Mouse (Mus musculus) liver, postnatal 0 days (tissue): Measurements from ENCODE around the gene Snupn. TPM values are rescaled to one million over a fixed set of nuclear protein-coding genes. Genes with fewer than 3 reads are reported as not detected.

ENCODE experiments used
- ATAC-seq: fragments of 200-750 bp; cut with Nextera tagmentation; 2 replicates; pipeline ENCODE4 v1.8.0; 2017; ENCODE audit warnings: mild to moderate bottlenecking, moderate library complexity
- DNase-seq: peaks from one replicate; pipeline ENCODE4 v3.0.0-alpha.2; 2016
- H3K27ac ChIP-seq: fragments of 300-500 bp; sonication (generic); 2 replicates; pipeline ENCODE4 v1.5.1; 2014; ENCODE audit warnings: antibody characterized with exemption, moderate library complexity, mild to moderate bottlenecking, low read depth
- H3K27me3 ChIP-seq: fragments of 300-500 bp; sonication (generic); 2 replicates; pipeline ENCODE4 v1.6.1; 2014; ENCODE audit warnings: low read length, control low read depth, mixed read lengths; ENCODE audit not compliant: insufficient read depth
- H3K36me3 ChIP-seq: fragments of 300-500 bp; sonication (generic); replicated peaks from 2 replicates; pipeline ENCODE4 v1.6.1; 2014; ENCODE audit warnings: mild to moderate bottlenecking, control low read depth, low read length, moderate library complexity, mixed read lengths; ENCODE audit not compliant: insufficient read depth
- H3K4me1 ChIP-seq: fragments of 300-500 bp; sonication (generic); 2 replicates; pipeline ENCODE4 v1.6.1; 2014; ENCODE audit warnings: antibody characterized with exemption, mild to moderate bottlenecking, control low read depth; ENCODE audit not compliant: insufficient read depth
- H3K4me2 ChIP-seq: fragments of 300-500 bp; sonication (generic); 2 replicates; pipeline ENCODE4 v1.6.1; 2014; ENCODE audit warnings: low read depth, mild to moderate bottlenecking, low read length, moderate library complexity, mixed read lengths
- H3K4me3 ChIP-seq: fragments of 300-500 bp; sonication (generic); 2 replicates; pipeline ENCODE4 v1.5.1; 2014; ENCODE audit warnings: low read depth, low read length
- H3K9ac ChIP-seq: fragments of 300-500 bp; sonication (generic); replicated peaks from 2 replicates; pipeline ENCODE4 v1.6.1; 2014; ENCODE audit warnings: mild to moderate bottlenecking, moderate library complexity
- H3K9me3 ChIP-seq: fragments of 300-500 bp; sonication (generic); 2 replicates; pipeline ENCODE4 v1.6.1; 2016; ENCODE audit warnings: mild to moderate bottlenecking, control low read depth, low read length, mixed read lengths
- CTCF ChIP-seq: sonication (generic); IDR thresholded peaks from 2 replicates; pipeline ENCODE4 v1.5.1; 2016; ENCODE audit warnings: antibody characterized with exemption, low read depth
- EP300 ChIP-seq: IDR thresholded peaks from 2 replicates; pipeline ENCODE4 v1.6.1; 2016; ENCODE audit warnings: antibody characterized with exemption, low read depth, mild to moderate bottlenecking
- WGBS: fragments of 180-500 bp; shearing (Covaris S2); extraction: QIAGEN DNeasy Blood & Tissue Kit; methylation state at CpG from one replicate; pipeline ENCODE4 v1.1.7; 2014; ENCODE audit not compliant: insufficient replicate concordance; 5-methylcytosine and 5-hydroxymethylcytosine counted together
- polyA plus RNA-seq: library from polyadenylated mRNA; unstranded; fragments of >200 nt; fragmentation: Nextera tagmentation; extraction: Ambion mirVana; gene quantifications from 2 replicates; pipeline ENCODE4 v1.2.1, GENCODE M21; 2015

Snupn gene
- polyA plus RNA-seq, 1 experiment from 2014 or later, result 7.7 TPM

DNA sequence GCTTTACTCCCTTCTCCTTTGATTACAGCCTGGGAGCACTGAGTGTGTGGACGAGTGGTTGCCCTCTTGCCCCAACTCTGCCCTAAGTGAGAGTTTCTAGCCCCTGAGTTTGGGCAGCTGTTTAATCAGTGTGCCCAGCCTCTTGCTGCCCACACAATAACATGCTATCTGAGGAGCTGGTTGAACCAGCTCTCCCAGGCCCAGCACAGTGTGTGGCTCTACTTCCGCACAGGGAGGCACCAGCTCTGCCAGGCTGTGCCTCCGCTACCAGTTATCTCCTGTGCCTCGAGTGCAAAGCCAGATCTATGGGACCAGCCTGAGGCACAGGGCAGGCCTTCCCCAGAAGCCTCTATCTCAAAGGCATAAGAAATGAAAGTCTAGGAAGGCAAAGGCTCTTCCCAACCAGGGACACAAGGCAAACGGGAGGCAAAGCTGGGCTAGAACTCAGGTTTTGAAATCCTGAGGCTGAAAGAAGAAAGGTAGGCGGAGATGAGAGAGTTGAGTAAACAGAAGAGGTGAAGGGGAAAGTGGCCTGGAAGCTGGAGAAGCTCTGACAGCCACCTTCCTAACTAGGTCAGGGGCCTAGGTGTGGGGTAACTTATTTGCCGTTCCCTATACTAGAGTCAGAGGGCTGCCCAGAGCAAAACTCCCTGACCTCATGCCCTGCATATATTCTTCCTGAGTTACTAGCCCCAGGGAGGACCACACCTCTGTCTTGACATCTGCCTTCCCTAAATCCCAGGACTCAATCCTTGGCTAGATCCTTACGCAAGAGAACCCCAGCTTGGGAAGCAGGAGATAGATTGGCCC lies 26.6 kb upstream of the Snupn start:
- Histone ChIP-seq H3K36me3 (0 out of 2 replicates have a peak, but pooled peaks cover 2% of the 10 kb centered on the region), H3K27ac (peak overlapping the region; percentile 81), H3K4me3 (peak overlapping the region; percentile 28), H3K27me3 (no peaks in the 10 kb centered on the region), H3K4me2 (peak overlapping the region; percentile 83), H3K9me3 (peaks cover 4% of the 10 kb centered on the region; the same call in 1 of the 2 replicates), H3K4me1 (peaks cover 31% of the 10 kb centered on the region), H3K9ac (peak overlapping the region; percentile 62)
- TF ChIP-seq CTCF (no peak), EP300 (no peak)
- DNase-seq, result no peak
- WGBS, result 44% methylated on average over 8 of the region's 8 CpGs
- peak; percentile 58 for ATAC-seq

DNA sequence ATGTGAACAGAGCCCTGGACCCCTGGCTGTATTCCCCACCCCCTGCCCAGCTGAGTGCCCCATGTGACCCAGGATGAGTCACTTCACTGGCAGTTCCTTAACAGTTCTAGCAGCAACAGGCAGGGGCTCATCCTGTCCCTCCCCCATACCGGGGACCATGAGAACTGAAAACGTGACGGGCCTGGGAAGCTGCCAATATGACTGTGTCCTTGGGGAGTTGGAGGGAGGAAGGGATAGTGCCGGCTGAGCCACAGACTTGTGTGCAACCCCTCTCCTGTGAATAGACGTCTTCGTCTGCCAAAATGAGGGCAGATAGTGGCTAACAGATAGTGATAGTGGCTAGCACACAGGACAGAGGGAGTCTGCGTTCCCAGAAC lies 26.0 kb upstream of the Snupn start:
- Histone ChIP-seq H3K27ac (peak overlapping the region; percentile 81), H3K4me2 (peak overlapping the region; percentile 83), H3K4me3 (peak overlapping the region; percentile 28), H3K27me3 (no peaks in the 10 kb centered on the region), H3K4me1 (peaks cover 31% of the 10 kb centered on the region), H3K36me3 (0 out of 2 replicates have a peak, but pooled peaks cover 2% of the 10 kb centered on the region), H3K9ac (peak overlapping the region; percentile 62), H3K9me3 (peaks cover 4% of the 10 kb centered on the region; the same call in 1 of the 2 replicates)
- TF ChIP-seq EP300 (peak; percentile 68), CTCF (no peak)
- WGBS, result 21% methylated on average over 7 of the region's 7 CpGs
- ATAC-seq (peak; percentile 73), DNase-seq (peak; percentile 80)

DNA sequence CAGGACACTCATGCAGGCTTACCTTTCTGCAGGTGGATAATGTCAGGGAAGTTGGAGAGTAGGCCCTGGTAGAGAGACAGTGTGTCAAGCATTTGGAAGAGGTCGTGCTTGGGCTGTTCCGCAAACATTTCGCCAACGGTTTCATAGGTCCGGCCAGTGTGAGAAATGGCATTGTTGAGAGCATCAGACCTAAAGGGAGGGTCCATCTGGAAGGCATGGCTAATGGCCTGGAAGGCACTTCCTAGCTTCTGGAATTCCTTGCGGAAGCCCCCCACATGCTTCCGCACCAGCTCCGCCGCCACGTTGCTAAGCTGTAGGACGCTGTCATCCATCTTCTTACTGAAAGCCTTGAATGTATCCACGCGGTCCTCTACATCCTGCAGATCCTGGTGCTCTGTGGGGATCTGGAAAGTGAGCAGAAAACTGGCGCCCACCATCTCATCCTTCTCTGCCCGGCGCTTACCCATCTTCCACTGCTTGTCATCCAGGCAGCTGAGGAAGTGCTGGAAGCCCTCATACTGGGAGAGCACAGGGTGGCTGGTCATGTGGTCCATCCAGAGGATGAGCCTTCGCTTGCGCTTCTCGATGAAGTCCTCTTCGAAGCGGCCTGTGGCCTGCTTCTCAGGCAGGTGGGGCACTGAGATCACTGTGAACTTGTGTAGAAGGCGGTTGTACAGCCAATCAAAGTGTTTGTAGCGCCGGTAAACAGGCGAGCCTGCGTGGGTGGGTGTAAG lies 25.2 kb upstream of the Snupn start:
- peak overlapping the region; percentile 62; the same call in 1 of the 2 replicates for H3K9ac ChIP-seq
- DNase-seq (no peak), ATAC-seq (no peak)
- peaks cover 4% of the 10 kb centered on the region; the same call in 1 of the 2 replicates for H3K9me3 ChIP-seq
- TF ChIP-seq CTCF (no peak), EP300 (no peak)
- WGBS, result 81% methylated on average over 26 of the region's 26 CpGs
- peaks cover 31% of the 10 kb centered on the region for H3K4me1 ChIP-seq
- H3K4me2 ChIP-seq, result peak overlapping the region; percentile 83
- H3K27me3 ChIP-seq, result no peaks in the 10 kb centered on the region
- peak overlapping the region; percentile 81; the same call in 1 of the 2 replicates for H3K27ac ChIP-seq
- H3K4me3 ChIP-seq, result no peak overlapping the region
- no peaks in the 10 kb centered on the region for H3K36me3 ChIP-seq

DNA sequence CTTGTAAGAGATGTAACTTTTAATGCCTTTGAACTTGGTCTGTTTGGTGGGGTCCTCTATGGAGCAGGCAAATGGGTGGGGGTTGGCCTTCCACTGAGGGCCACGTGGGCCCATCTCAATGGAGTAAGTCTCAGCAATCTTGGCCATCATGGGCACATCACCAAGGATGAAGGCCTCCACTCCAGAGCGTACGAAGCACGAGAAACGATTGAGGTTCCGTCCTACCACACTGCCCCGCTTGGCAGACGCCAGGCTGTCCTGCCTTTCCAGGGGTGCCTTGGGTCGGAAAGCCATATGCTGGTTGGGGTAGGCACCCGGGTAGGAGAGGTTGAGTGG lies 24.7 kb upstream of the Snupn start:
- H3K4me2 ChIP-seq, result peak overlapping the region; percentile 83; the same call in 1 of the 2 replicates
- H3K9ac ChIP-seq, result no peak overlapping the region; the same call in 1 of the 2 replicates
- no peak overlapping the region; the same call in 1 of the 2 replicates for H3K27ac ChIP-seq
- H3K36me3 ChIP-seq, result no peaks in the 10 kb centered on the region
- 87% methylated on average over 10 of the region's 10 CpGs for WGBS
- ATAC-seq, result no peak
- DNase-seq, result no peak
- no peak overlapping the region for H3K4me3 ChIP-seq
- no peaks in the 10 kb centered on the region for H3K27me3 ChIP-seq
- H3K9me3 ChIP-seq, result peaks cover 4% of the 10 kb centered on the region; the same call in 1 of the 2 replicates
- H3K4me1 ChIP-seq, result peaks cover 31% of the 10 kb centered on the region
- TF ChIP-seq CTCF, result no peak
- TF ChIP-seq EP300, result no peak

DNA sequence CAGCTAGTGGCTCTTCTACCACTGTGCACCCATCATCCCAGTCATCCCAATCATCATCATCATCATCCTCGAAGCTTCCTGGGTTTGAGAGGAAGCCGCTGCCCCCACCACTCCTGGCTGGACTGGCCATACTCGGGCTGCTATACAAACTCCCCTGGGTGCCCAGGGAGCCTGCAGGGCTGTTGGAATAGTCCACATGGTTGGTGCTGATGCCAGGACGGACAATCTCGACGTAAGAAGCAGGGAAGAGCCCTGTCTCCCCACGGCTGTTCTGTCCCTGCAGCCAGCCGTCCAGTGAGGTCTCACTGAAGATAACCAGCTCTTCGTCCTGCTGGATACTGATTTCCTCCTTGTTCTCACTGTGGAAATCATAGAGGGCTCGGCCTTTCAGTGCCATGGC lies 24.3 kb upstream of the Snupn start:
- no peak for DNase-seq
- H3K27me3 ChIP-seq, result no peaks in the 10 kb centered on the region
- H3K27ac ChIP-seq, result peak overlapping the region; percentile 89

More for the DNA sequence above, 24.3 kb upstream of the Snupn start:
- H3K36me3 ChIP-seq, result no peaks in the 10 kb centered on the region
- peaks cover 31% of the 10 kb centered on the region for H3K4me1 ChIP-seq
- H3K4me2 ChIP-seq, result peak overlapping the region; percentile 83
- TF ChIP-seq CTCF (no peak), EP300 (no peak)
- ATAC-seq, result no peak
- H3K9me3 ChIP-seq, result peaks cover 4% of the 10 kb centered on the region; the same call in 1 of the 2 replicates
- H3K9ac ChIP-seq, result no peak overlapping the region; the same call in 1 of the 2 replicates
- peak overlapping the region; percentile 64; the same call in 1 of the 2 replicates for H3K4me3 ChIP-seq
- 63% methylated on average over 10 of the region's 10 CpGs for WGBS
